Mouse (Mus musculus): Measurements from ENCODE around the gene Tmcc2.
A peak's percentile ranks its signal among the peaks of the same experiment; 100 is the strongest.

The Tmcc2 gene

DNA sequence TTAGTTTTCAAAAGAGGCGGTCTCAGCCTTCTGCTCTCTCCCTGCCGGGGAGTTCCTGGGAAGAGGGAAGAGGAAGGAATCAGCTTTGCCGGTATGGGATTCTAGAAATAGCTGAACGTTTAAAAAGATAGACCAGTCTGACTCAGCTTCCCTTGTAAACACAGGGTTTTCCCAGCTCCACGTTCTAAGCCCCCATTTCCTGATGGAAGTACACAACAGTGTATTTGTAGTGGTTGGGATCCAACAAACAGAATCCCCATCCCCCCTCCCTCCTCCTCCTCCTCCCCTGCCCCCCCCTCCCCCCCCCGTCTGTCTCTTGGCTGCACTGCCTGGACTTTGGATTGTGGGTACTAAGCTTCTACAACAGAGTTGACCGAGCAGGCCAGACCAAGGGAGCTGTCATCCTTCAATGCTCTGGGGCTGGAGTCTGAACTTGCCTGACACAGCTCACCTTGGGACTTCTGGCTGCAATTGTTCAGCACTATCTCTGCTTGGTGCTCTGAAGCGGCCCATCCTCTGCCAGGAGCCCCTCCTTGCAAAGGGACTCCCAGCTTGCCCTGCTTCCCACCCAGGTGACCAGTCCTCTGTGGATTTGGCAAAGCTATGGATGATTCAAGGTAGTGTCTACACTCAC lies 52.9 kb downstream of the Tmcc2 start:
- DNase-seq: no peak

- DNase-seq: peak in 1 of 2 experiments; percentile 38
These were observed 54.2 kb downstream of the Tmcc2 start for GRCm38 (mm10) chr1:132336921-132337320.

DNA sequence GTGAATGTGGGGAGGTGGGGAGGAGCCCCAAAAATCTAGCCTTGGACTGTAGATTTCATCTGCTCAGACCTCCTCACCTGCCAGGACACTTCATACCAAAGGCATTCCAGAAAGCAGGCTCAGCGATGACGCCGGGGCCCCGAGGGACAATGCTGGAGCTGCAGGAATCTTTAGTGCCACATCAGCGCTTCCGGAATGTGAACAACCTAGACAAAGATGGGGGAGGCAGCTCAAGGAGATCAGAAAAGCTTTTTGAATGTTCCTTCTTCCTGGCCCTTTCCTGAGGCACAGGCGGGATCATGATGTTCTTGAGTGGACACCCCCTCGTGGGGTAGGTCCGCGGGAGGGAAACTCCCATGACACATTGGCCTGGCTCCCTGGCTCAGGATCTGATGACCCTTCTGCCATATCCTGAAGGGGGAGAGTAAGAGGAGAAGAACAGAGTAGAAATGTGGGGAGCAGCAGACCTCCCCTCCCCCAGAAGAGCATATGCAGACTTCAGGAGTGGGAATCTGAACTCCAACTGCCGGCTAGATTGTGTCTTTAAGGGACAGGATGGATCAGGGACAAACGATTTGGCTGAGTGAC lies 55.6 kb downstream of the Tmcc2 start:
- DNase-seq: no peak

- no peak for DNase-seq
These were observed 56.8 kb downstream of the Tmcc2 start for GRCm38 (mm10) chr1:132334178-132334801.

DNA sequence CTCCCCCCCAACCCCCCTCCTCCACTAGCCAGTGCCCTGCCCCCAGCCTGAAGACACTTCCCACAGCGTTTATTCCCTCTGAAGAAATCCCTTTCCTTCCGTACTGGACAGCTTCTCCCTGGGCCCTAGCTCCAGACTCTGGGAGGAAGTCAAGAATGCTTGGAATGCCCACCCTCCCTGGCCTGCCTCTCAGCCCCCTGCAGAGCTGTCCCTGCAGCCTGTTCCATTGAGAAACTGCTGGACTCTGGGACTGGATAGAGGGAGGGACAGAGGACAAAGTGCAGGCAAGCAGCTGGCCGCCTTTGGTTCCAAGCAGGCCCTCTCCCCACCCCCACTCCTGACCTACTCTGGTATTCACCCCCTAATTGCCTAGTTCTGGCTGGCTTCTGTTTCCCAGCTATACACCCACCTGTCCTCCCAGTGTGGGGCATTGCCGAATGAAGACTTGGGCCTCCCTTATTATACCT lies 57.4 kb downstream of the Tmcc2 start:
- DNase-seq: no peak

DNA sequence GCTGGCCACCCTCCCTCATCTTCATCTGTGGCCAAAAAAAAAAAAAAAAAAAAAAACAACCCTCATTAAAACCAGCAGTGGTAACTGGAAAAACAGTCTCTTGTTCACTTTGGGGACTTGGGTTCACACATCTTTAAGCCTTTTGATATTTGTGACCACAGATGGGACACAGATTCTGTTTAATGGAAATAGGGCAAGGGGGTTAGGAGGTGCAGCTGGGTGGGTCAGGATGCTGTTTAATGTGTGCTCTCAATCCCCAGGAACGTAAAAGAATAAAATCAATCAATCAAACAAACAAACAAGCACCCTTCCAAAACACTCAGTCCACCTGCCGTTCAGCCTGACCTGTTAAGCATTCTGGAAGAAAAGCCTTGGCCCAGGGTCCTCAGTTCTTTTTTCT lies 57.9 kb downstream of the Tmcc2 start:
- no peak for DNase-seq

DNA sequence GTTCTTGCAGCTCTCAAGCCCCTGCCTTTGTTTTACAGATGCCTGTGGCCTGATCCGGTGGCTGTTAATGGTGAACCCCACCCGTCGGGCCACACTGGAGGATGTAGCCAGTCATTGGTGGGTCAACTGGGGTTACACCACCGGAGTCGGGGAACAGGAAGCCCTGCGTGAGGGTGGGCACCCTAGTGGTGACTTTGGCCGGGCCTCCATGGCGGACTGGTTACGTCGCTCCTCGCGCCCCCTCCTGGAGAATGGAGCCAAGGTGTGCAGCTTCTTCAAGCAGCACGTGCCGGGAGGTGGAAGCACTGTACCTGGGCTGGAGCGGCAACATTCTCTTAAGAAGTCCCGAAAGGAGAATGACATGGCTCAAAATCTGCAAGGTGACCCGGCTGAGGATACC lies 59.8 kb downstream of the Tmcc2 start:
- no peak for DNase-seq

DNA sequence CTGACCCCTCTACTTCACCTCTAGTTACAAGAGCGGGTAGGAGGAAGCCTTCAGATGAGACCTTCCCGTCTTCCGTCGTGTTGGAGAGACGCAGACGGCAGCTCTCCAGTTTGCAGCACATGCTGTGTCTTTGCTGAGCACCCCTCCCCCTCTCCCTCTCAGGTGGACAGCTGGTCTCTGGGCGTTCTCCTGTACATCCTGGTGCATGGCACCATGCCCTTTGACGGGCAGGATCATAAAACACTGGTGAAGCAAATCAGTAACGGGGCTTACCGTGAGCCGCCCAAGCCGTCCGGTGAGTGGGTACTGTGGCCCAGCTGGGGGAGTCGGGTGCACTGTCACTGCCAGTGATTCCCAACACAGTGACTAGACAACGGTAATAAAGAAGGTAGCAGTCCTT lies 60.7 kb downstream of the Tmcc2 start:
- no peak for DNase-seq

- no peak for DNase-seq
These were observed 61.4 kb downstream of the Tmcc2 start for GRCm38 (mm10) chr1:132329656-132330055.

GRCm38 (mm10) chr1:132328565-132328964 lies 62.5 kb downstream of the Tmcc2 start:
- no peak for DNase-seq

- no peak for DNase-seq
These were observed 63.6 kb downstream of the Tmcc2 start for GRCm38 (mm10) chr1:132327477-132327876.

GRCm38 (mm10) chr1:132326777-132327176 lies 64.3 kb downstream of the Tmcc2 start:
- no peak for DNase-seq

DNA sequence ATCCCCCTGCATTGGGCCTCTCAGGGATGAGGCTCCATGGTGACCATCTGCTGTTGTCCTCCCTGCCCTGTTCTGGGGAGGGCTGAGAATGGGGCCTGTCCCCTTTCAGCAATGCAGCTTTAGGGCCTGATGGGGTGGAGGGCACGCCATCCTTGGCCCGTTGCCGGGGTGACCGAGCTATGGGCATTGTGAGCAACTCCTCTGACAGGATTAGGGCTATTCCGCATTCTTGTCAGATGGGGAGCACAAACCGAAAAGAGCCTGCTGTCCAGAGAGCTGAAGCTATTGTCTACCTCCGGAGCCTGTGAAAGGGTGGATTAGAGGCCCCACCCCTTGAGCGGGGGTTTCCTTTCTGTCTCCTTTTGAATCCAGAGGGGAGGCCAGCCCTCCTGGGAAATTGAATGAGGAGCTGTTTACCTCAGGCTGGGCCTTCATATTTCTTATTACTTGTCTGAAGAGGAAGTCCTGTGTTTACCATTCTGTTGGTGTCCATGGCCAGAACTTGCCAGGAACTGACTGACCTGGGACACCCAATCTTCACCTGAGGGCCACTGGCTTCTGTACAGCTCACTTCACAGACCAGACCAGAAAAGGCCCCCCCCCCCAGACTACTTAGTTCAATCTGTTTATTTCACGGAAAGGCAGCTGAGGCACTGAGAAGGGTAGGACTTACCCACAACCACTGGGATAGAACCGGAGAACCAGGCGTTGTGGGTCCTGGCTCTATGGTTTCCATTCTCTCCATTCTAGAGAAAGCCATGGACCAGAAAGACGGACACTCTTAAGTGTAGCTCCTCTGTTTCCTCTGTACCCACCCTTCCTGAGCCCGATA lies 68.2 kb downstream of the Tmcc2 start:
- no peak for DNase-seq

DNA sequence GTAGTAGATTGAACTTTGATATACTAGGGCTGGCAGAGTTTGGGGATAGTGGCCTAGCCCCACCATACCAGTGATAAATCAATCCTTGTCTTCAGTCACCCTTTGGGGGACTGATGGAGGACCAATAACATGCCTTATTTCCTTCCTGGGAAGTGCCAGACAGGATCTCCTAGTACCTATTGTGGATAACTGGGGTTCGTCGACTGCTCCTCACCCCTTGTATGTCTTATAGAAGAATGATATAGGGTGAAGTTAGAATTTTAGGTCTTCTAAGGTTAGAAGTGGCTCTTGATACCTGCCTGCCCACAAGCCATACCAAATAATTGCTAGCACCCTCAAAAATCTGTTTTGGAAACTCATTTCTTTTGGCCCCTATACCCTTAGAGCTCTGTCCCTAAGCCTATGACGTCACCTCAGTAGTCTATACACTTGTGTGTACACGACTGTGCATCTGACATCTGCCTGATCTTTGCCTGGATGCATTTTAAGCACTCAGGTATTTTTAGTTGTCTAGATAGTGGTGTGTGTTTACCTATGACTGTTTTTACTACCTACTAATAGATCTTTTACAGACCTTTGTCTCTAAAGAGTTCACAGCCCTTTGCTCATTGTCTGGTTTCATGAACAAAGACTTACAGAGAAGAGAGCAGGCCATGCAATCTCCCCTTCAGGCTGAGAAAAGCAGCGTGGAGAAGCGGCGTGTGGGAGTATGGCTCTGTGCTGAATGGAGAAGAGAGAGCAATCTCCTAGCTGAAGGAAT lies 69.1 kb downstream of the Tmcc2 start:
- DNase-seq: no peak

DNA sequence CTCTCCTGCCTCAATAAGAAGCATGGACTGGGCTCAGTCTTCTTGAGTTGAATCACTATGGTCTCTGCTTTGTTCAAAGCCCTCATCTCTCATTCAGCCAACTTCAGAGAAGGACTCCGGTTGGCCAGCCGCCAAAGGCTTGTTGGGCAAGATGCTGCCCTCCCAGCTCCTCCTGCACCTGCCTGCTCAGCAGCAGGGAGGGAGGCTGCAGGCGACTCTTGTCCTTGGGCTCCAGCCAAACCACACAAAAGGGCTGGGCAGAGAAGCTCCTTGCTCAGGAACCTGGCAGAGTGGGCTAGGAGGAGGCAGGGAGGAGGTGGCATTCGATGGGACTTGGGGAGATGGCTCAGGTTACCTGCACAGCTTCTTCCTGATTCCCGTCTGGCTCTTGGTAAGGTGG lies 71.8 kb downstream of the Tmcc2 start:
- DNase-seq: no peak

- DNase-seq: no peak
These were observed 72.9 kb downstream of the Tmcc2 start for GRCm38 (mm10) chr1:132317894-132318863.

- DNase-seq: peak in 1 of 2 experiments; percentile 34
These were observed 73.7 kb downstream of the Tmcc2 start for GRCm38 (mm10) chr1:132317413-132317812.

DNA sequence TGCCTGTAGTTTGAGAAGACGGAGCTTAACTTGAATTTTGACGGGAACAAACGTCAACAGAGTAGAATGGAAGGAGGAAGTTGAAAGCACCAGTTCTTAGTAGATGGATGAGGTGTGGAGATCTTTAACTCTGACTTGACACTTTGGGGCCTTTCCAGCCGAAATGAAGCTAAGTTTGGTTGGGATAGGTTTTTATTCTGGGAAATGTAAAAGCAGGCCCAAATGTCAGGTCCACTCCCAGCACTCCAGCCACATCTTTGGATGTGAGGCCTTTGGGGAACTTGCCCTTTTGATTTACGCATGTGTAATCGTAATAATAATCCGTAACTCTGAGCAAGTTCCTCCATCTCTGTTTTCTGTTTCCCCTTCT lies 74.5 kb downstream of the Tmcc2 start:
- DNase-seq: no peak

GRCm38 (mm10) chr1:132315889-132316624 lies 75.0 kb downstream of the Tmcc2 start, which contains the start of gene Nuak2:
Gene Nuak2, plus strand, starts transcription at chr1:132316126.
- peak; percentile 88 to 90 for DNase-seq

- peak in 1 of 2 experiments; percentile 65 for DNase-seq
These were observed 78.4 kb downstream of the Tmcc2 start for GRCm38 (mm10) chr1:132312703-132313102.

DNA sequence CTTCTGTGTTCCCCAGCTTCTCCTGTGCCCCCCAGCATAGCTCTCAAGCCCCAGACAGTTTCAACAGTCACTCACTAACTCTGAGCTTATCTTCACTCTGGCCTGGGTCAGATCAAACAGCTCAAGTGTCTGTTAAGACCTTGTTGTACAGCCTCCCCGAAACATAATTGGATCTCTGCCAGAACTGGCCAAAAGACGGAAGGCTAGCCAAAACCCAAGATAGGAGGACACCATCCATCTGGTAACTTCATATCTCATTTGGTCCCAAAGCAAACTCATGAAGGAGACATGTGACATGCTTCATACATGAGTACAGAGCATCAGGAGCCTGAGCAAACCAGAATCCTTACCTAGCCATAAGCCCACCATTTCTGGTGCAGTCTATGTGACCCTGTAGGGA lies 79.0 kb downstream of the Tmcc2 start:
- DNase-seq: no peak

All from spleen, adult 18-20 months (tissue).